Mouse (Mus musculus): ENCODE data around the gene Clp1.

Gene Clp1

DNA sequence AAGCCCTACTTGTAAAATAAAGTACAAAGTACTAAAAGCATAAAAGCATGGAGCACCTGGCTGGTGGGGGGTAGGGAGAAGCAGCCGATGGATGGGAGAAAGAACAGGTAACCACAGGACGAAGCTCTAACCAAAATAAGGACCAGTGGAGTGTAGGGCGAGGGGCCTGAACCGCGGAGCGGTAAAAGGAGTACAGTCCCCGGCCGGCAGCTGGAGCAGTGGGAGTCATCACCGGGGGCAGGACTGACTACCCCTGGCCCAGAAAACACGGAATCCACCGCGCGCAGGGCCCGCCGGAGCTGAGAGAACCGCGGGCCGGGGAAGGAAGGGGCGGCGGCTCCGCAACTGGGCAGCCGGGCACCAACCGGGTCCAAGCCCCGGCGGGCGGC lies 12.7 kb downstream of the Clp1 start:
- peak in 1 of 2 experiments; percentile 38 for DNase-seq (ENCODE audit: low spot score in 2 of 2)

GRCm38 (mm10) chr2:84711898-84712297 lies 15.3 kb downstream of the Clp1 start:
- DNase-seq (ENCODE audit: low spot score in 2 of 2), result no peak

- no peak for DNase-seq (ENCODE audit: low spot score in 2 of 2)
These were observed 19.6 kb downstream of the Clp1 start for GRCm38 (mm10) chr2:84707523-84707922.

- DNase-seq (ENCODE audit: low spot score in 2 of 2), result no peak
These were observed 21.9 kb downstream of the Clp1 start for GRCm38 (mm10) chr2:84705295-84705694.

GRCm38 (mm10) chr2:84704329-84704728 lies 22.8 kb downstream of the Clp1 start:
- no peak for DNase-seq (ENCODE audit: low spot score in 2 of 2)

- DNase-seq (ENCODE audit: low spot score in 2 of 2), result no peak
These were observed 23.7 kb downstream of the Clp1 start for GRCm38 (mm10) chr2:84703497-84703896.

- no peak for DNase-seq (ENCODE audit: low spot score in 2 of 2)
These were observed 32.0 kb downstream of the Clp1 start for GRCm38 (mm10) chr2:84695007-84695695.

- no peak for DNase-seq (ENCODE audit: low spot score in 2 of 2)
These were observed 37.1 kb downstream of the Clp1 start for GRCm38 (mm10) chr2:84690050-84690449.

DNA sequence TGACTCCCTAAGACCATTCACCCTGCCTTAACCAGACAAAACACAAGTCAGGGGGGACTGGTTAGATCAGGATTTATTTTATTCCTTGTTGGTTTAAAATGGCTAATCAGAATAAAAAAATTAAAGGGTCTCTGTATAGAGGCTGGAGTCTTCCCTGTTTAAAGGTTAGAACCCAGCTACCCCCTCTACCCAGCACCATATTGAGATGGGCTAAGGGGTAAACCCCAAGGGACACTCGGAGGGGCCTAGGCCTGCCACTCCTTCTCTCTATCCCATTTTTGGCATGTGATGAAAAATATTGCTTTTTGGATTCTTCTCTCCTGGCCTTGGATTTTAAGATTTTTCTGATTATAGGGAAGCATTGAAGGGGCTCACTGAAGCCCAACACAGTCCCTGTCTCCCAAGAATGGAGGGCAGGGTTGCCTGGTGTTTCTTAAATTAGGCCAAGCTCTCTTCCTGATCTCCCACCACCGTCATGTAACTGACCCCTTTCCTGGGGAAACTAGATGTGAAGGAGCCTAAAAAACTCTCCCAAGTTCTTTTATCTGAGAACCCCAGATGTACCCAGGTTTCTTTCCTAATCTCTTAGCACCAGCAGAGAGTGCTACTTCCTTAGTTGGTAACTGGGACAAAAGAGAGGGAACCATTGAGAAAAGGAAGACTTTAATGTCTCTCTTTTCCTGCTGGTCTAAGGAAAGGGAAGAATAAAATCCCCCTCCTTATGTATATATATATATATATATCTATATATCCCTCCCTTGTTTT lies 38.9 kb downstream of the Clp1 start:
- no peak for DNase-seq (ENCODE audit: low spot score in 2 of 2)

DNA sequence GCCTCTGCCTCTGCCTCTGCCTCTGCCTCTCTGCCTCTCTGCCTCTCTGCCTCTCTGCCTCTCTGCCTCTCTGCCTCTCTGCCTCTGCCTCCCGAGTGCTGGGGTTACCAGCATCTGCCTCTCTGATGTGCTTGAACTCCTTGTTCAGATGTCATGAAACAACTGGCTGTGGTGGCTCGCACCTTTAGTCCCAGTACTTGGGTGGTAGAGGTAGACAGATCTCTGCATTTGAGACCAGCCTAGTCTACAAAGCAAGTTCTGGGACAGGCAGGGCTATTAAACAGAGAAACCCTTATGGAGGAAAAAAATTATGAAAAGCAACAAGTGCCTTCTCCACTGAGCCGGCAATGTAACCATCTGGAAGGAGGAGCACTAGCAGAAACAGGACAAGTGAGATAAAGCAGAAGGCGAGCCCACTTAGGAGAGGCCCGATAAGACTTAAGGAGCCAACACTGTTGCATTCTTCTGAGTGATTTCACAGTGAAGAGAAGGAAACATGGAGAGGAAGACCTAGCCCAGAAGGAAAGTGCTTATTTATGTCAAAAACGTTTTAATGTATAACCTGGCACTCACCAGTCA lies 44.5 kb downstream of the Clp1 start:
- DNase-seq (ENCODE audit: low spot score in 2 of 2), result no peak

DNA sequence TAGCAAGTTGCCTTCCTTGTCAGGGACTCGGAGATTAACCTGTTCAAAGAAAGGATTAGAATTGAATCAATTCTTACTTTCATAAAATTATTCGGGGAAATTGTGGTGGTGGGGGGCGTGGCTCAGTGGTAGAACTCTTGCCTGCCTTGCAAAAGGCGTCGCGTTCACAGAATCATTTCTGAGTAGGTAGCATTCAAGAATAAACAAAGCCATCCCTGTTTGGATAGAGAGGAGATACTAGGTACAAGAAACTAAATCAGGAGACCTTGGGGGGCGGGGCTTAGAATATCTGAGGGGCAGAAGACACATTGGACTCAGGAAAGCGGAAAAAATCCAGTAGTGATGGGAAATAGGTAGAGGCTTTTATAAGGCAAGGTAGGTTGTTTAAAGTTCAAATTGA lies 48.1 kb downstream of the Clp1 start, which contains the start of gene Tmx2:
Gene Tmx2 (minus strand): TSS at position 125 of the 400 bp plus-strand sequence.
- DNase-seq (ENCODE audit: low spot score in 2 of 2), result no peak

DNA sequence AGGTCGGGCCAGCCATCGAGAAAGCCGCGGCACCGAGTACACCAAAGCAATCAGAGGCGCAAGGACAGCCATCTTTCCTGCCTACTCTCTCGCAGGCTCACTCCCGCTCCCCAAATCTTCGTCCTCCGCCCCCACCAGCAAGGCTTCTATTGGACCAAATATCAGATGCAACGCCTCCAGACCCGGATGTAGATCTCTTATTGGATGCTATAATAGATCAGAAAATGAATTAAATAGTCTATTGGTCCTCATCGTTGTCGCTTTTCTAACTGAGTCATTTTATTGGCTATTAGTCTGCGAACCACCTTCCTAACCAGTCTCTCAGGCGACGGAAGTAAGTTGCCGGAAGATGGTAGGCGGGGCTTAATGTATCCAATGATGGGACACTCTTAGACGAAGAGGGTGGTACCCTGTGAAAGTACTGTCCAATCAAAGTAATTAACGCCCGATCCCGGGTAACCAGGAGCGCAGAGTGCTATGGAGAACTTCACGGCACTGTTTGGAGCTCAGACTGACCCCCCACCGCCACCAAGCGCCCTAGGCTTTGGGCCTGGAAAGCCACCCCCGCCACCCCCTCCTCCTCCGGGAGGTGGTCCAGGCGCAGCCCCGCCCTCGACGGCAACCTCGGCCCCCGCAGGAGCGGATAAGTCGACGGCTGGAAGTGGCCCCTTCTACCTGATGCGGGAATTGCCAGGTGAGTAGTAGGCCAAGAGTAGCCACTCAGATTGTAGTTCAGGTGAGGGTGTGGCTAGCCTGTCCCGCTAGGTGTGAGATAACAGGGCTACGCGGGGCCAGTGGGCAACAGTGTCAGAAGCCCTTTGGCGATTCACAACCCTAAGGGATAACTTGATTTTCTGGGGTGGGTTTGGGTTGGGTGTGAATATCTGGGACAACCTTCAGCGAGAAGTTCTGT lies 48.9 kb downstream of the Clp1 start, which contains the start of the genes Gm28635 and Med19:
Gene Gm28635 (minus strand): TSS at position 74 of the 913 bp plus-strand sequence.
Gene Med19 (plus strand): TSS at position 435 of the 913 bp plus-strand sequence.
- DNase-seq (ENCODE audit: low spot score in 2 of 2), result peak; percentile 90 to 96

GRCm38 (mm10) chr2:84677270-84677967 lies 49.7 kb downstream of the Clp1 start:
- no peak for DNase-seq (ENCODE audit: low spot score in 2 of 2)

Measured in frontal cortex, postnatal 36 days (tissue).